Mouse (Mus musculus): ENCODE measurements around the gene Prss32.

DNA sequence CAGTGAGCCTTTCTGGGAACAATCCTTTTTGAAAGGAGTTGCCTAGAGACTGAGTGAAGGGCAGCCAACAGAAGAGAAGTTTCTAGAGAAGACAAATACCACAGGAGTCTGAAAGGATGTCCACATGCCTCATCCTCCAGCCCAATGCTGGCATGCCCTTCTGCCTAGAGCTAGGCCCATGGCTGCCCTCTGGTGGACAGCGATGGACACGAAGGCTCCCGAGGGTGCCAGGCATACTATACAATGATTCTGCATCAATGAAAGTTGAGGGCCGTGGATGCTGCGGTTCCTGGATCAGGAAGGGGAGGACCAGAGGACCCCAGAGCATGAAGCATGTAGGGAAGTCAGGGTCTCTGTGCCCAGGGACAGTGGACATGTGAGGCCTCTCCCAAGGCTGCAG lies 9.6 kb downstream of the Prss32 start:
- TF ChIP-seq POLR2A (IDR thresholded peaks at IDR 0.05; ENCODE audit: low read depth, low read length) (no peak), CTCF (IDR thresholded peaks at IDR 0.05; ENCODE audit: borderline replicate concordance, insufficient read depth, low read length) (peak; percentile 89; the same call in 1 of the 2 replicates)

Measured in embryonic fibroblast, embryonic 13.5 days (primary cell).